Mouse (Mus musculus): ENCODE measurements at regions not wholly inside any gene's neighbourhood (a gene's known extent, or its start where the extent isn't known, plus 50 kb on each side); places are given as distances from the start of the nearest gene placed in this dataset.

GRCm38 (mm10) chr2:118042380-118043055 lies 69.2 kb upstream of the Thbs1 start:
- H3K36me3 ChIP-seq: no peaks in the 10 kb centered on the region
- no peak overlapping the region for H3K4me2 ChIP-seq (replicated peaks)
- H3K9me3 ChIP-seq (replicated peaks): no peaks in the 10 kb centered on the region
- no peak overlapping the region for H3K9ac ChIP-seq
- no peak overlapping the region for H3K27ac ChIP-seq (replicated peaks)
- H3K4me1 ChIP-seq: peaks cover 13% of the 10 kb centered on the region
- no peak for ATAC-seq (ENCODE audit: insufficient number of reproducible peaks, low FRiP score, low TSS enrichment, low read depth)
- no peaks in the 10 kb centered on the region for H3K27me3 ChIP-seq
- WGBS: 69% methylated on average over 5 of the region's 5 CpGs
- H3K4me3 ChIP-seq (replicated peaks): no peak overlapping the region

GRCm38 (mm10) chr2:118044666-118045065 lies 67.0 kb upstream of the Thbs1 start:
- no peak overlapping the region for H3K4me3 ChIP-seq (replicated peaks)
- WGBS: 65% methylated on average over 1 of the region's 1 CpGs
- H3K4me2 ChIP-seq (replicated peaks): no peak overlapping the region
- no peaks in the 10 kb centered on the region for H3K36me3 ChIP-seq
- H3K27ac ChIP-seq (replicated peaks): no peak overlapping the region
- no peak overlapping the region for H3K9ac ChIP-seq
- H3K9me3 ChIP-seq (replicated peaks): no peaks in the 10 kb centered on the region
- ATAC-seq (ENCODE audit: insufficient number of reproducible peaks, low FRiP score, low TSS enrichment, low read depth): no peak
- no peaks in the 10 kb centered on the region for H3K27me3 ChIP-seq
- H3K4me1 ChIP-seq: peaks cover 7% of the 10 kb centered on the region

- Histone ChIP-seq H3K27ac (replicated peaks) (no peak overlapping the region), H3K9ac (no peak overlapping the region), H3K9me3 (replicated peaks) (no peaks in the 10 kb centered on the region), H3K27me3 (no peaks in the 10 kb centered on the region), H3K36me3 (no peaks in the 10 kb centered on the region), H3K4me3 (replicated peaks) (no peak overlapping the region), H3K4me1 (no peaks in the 10 kb centered on the region), H3K4me2 (replicated peaks) (no peak overlapping the region)
- WGBS: 72% methylated on average over 2 of the region's 2 CpGs
- ATAC-seq (ENCODE audit: insufficient number of reproducible peaks, low FRiP score, low TSS enrichment, low read depth): no peak
Measured at GRCm38 (mm10) chr2:118050326-118050725, 61.4 kb upstream of the Thbs1 start.

DNA sequence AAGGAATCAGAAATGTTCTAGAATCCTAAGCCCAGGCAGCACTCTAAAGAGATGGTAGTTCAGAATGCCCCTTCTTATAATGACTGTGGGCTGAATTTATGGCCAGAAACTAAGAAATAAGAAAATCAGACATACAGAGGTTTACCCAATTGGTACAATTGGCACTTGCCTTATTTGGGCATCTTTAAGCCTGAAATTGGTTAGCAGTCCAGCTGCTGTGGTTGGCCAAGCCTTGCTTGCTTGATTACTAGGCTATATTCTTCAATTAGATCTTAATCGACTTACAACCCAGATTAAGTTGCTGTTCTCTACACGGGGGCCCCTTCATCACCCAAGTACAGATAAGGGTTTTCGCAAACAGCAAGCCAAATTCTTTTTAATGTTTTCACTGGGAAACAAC lies 60.1 kb upstream of the Thbs1 start:
- H3K4me3 ChIP-seq (replicated peaks): no peak overlapping the region

GRCm38 (mm10) chr2:118053512-118053911 lies 58.2 kb upstream of the Thbs1 start:
- no peaks in the 10 kb centered on the region for H3K27me3 ChIP-seq
- no peak overlapping the region for H3K4me2 ChIP-seq (replicated peaks)
- no peak for ATAC-seq (ENCODE audit: insufficient number of reproducible peaks, low FRiP score, low TSS enrichment, low read depth)
- no peak overlapping the region for H3K4me3 ChIP-seq (replicated peaks)
- 90% methylated on average over 4 of the region's 4 CpGs for WGBS
- no peaks in the 10 kb centered on the region for H3K9me3 ChIP-seq (replicated peaks)
- no peaks in the 10 kb centered on the region for H3K36me3 ChIP-seq
- no peaks in the 10 kb centered on the region for H3K4me1 ChIP-seq
- no peak overlapping the region for H3K27ac ChIP-seq (replicated peaks)
- no peak overlapping the region for H3K9ac ChIP-seq

More for the DNA sequence above, 60.1 kb upstream of the Thbs1 start:
- H3K27ac ChIP-seq (replicated peaks): no peak overlapping the region
- no peak overlapping the region for H3K9ac ChIP-seq
- ATAC-seq (ENCODE audit: insufficient number of reproducible peaks, low FRiP score, low TSS enrichment, low read depth): no peak
- H3K4me2 ChIP-seq (replicated peaks): no peak overlapping the region
- H3K27me3 ChIP-seq: no peaks in the 10 kb centered on the region
- H3K4me1 ChIP-seq: no peaks in the 10 kb centered on the region
- no peaks in the 10 kb centered on the region for H3K9me3 ChIP-seq (replicated peaks)
- WGBS: 82% methylated on average over 3 of the region's 3 CpGs
- no peaks in the 10 kb centered on the region for H3K36me3 ChIP-seq

GRCm38 (mm10) chr2:118058654-118059395 lies 52.9 kb upstream of the Thbs1 start:
- H3K27ac ChIP-seq (replicated peaks): peak overlapping the region; percentile 69; the same call in 1 of the 2 replicates
- H3K27me3 ChIP-seq: no peaks in the 10 kb centered on the region
- H3K4me1 ChIP-seq: no peaks in the 10 kb centered on the region
- H3K36me3 ChIP-seq: no peaks in the 10 kb centered on the region
- H3K4me3 ChIP-seq (replicated peaks): no peak overlapping the region
- H3K9ac ChIP-seq: no peak overlapping the region
- no peak overlapping the region for H3K4me2 ChIP-seq (replicated peaks)
- WGBS: 58% methylated on average over 6 of the region's 6 CpGs
- no peaks in the 10 kb centered on the region for H3K9me3 ChIP-seq (replicated peaks)
- peak; percentile 51; the same call in 1 of the 2 replicates for ATAC-seq (ENCODE audit: insufficient number of reproducible peaks, low FRiP score, low TSS enrichment, low read depth)

DNA sequence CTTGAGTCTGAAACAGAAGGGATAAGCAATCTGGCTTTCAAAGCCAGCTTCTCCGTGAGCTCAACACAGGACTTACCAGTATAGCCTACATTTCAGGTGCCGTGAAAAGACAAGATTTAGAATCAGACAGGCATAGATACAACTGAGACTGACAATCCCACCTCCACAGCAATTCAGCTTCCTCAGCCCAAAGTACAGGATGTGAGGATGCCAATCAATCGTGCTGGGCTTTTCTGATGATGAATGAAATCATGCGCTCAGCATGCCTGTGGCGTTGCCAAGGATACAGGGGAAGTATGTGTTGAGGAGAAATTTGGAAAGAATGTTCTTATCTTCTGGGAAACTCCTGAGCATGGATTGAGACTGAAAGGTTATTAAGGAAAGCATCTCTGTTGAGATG lies 50.4 kb upstream of the Thbs1 start:
- Histone ChIP-seq H3K4me1 (no peaks in the 10 kb centered on the region), H3K36me3 (no peaks in the 10 kb centered on the region), H3K9me3 (replicated peaks) (no peaks in the 10 kb centered on the region), H3K4me3 (replicated peaks) (no peak overlapping the region), H3K27ac (replicated peaks) (no peak overlapping the region), H3K4me2 (replicated peaks) (no peak overlapping the region), H3K27me3 (no peaks in the 10 kb centered on the region), H3K9ac (no peak overlapping the region)
- ATAC-seq (ENCODE audit: insufficient number of reproducible peaks, low FRiP score, low TSS enrichment, low read depth): no peak
- WGBS: 75% methylated on average over 5 of the region's 5 CpGs

Measured in embryonic facial prominence, embryonic 15.5 days (tissue).